Mouse (Mus musculus): ENCODE measurements around the gene Zfp607b. TPM values are rescaled to one million over a fixed set of nuclear protein-coding genes. Genes with fewer than 3 reads are reported as not detected.

The Zfp607b gene
- polyA plus RNA-seq, 1 experiment from 2014 or later, result 6.3 TPM

DNA sequence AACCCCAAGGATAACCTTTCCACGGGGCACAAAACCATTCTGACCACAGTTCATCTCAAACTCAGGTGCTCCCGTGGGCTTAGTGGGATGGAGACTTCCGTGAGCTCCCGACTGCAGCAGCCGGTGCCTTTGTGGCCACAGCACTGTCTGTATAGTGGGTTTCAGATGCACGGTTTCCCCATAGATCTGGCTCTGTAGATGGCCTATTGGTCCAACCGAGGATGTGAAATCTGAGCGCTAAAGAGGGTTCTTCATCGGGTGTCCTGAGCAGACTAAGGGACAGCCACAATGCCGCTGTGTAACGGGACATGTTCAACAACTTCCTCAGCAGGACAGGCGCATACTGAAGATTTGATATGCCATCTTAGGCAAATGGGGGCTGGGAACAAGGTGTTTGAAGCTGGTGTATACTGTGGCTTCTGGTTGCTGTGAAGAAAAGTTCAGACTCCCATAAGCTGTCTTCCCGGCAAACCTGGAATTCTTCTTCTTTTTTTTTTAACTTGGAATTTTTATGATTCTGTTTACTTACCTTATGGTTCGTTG, 823 bp upstream of the Zfp607b start:
- peaks cover 23% of the 10 kb centered on the region for H3K4me1 ChIP-seq
- DNase-seq (ENCODE audit: low spot score), result no peak
- H3K27ac ChIP-seq (replicated peaks), result peak overlapping the region; percentile 86
- H3K9me3 ChIP-seq (replicated peaks), result no peaks in the 10 kb centered on the region
- WGBS, result 50% methylated on average over 14 of the region's 14 CpGs
- H3K27me3 ChIP-seq (ENCODE audit: low read depth, poor library complexity, severe bottlenecking), result no peaks in the 10 kb centered on the region
- H3K36me3 ChIP-seq, result no peaks in the 10 kb centered on the region
- H3K4me3 ChIP-seq, result peak overlapping the region; percentile 57

DNA sequence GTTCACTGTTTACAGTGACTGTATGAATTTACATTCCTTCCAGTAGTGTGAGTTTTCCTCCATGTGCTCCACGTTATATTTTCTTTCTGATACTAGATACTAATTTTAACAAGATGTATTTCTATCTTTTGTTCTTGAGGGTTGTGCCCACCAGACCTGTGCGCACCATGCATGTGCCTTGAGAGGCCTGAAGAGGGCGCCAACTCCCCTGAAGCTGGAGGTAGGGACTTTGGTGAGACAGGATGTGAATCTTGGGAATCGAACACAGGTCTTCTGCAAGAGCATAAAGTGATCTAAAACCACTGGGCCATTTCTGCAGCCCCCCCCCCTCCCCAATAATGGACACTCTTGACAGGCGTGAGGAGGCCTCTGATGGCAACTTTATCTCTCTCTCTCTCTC, 1.9 kb downstream of the Zfp607b start:
- Histone ChIP-seq H3K36me3 (peaks cover 16% of the 10 kb centered on the region), H3K4me1 (peaks cover 19% of the 10 kb centered on the region), H3K9me3 (replicated peaks) (no peaks in the 10 kb centered on the region), H3K27ac (replicated peaks) (no peak overlapping the region), H3K27me3 (ENCODE audit: low read depth, poor library complexity, severe bottlenecking) (no peaks in the 10 kb centered on the region), H3K4me3 (no peak overlapping the region)
- peak; percentile 50 for DNase-seq (ENCODE audit: low spot score)
- WGBS, result 35% methylated on average over 5 of the region's 5 CpGs

DNA sequence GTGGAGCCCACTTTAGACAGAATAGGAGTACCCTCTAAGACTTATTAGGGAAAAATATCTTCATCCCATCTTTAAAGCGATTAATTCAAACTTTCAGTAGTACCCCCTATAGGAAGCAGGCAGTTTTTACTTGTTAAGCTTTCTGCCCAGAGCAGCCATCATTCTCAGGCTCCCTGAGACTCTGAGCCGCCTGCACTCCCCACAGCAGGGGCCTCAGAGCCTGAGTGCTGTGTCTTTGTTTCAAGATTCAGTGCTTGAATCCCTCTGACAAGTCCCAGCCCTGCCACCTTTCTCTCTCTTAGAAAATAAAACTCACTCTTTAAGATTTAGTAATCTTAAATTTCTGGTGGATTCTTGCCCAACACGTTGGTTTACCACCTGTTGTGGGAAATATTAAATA, 7.6 kb downstream of the Zfp607b start:
- WGBS, result 25% methylated on average over 3 of the region's 3 CpGs
- H3K4me1 ChIP-seq, result no peaks in the 10 kb centered on the region
- no peak overlapping the region for H3K4me3 ChIP-seq
- H3K27ac ChIP-seq (replicated peaks), result no peak overlapping the region
- H3K36me3 ChIP-seq, result peaks cover 22% of the 10 kb centered on the region
- DNase-seq (ENCODE audit: low spot score), result no peak
- H3K27me3 ChIP-seq (ENCODE audit: low read depth, poor library complexity, severe bottlenecking), result no peaks in the 10 kb centered on the region
- no peaks in the 10 kb centered on the region for H3K9me3 ChIP-seq (replicated peaks)

DNA sequence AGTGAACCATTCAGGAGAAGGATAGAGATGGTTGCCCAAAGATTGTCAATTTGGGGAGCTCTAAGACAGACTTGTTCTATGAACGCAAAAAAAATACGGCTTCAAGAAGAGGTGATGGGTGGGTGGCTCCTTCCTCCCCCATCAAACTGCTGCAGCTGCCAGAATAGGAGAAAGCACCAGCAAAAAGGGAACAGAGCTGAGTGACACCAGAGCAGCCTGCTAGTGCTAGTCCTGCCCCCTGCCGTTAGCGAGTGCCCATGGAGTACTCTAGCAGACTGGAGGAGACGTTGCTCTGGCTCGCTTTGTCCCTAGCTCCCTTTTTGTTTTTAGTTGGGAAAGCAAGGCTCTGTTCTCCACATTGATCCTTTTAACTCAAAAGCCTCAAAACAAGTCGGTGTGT, 21.3 kb downstream of the Zfp607b start:
- Histone ChIP-seq H3K36me3 (no peaks in the 10 kb centered on the region), H3K27ac (replicated peaks) (no peak overlapping the region), H3K27me3 (ENCODE audit: low read depth, poor library complexity, severe bottlenecking) (no peaks in the 10 kb centered on the region), H3K9me3 (replicated peaks) (peaks cover 36% of the 10 kb centered on the region), H3K4me1 (no peaks in the 10 kb centered on the region), H3K4me3 (no peak overlapping the region)
- no peak for DNase-seq (ENCODE audit: low spot score)
- WGBS, result 85% methylated on average over 7 of the region's 7 CpGs

DNA sequence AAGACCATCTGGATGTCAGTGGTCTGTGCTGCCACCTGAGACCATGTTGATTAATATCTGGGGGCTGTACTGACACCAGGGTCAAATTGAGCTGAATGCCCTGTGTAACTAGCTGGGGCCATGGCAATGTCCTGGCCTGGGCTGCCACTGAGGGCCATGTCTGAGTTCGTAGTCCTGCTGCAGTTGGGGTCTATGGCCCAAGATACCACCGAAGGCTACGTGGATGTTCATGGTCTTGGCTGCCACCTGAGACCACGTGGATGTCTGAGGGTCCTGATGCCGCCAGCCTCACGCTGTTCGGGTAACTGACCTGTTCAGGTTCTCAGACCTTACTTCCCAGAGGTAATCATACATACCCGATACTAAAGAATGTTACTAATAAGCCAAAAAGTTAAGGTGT, 32.8 kb downstream of the Zfp607b start:
- Histone ChIP-seq H3K4me3 (no peak overlapping the region), H3K27me3 (ENCODE audit: low read depth, poor library complexity, severe bottlenecking) (no peaks in the 10 kb centered on the region), H3K36me3 (no peaks in the 10 kb centered on the region), H3K4me1 (peaks cover 3% of the 10 kb centered on the region), H3K27ac (replicated peaks) (no peak overlapping the region), H3K9me3 (replicated peaks) (no peaks in the 10 kb centered on the region; the same call in 1 of the 2 replicates)
- no peak for DNase-seq (ENCODE audit: low spot score)
- WGBS, result 92% methylated on average over 8 of the region's 8 CpGs

DNA sequence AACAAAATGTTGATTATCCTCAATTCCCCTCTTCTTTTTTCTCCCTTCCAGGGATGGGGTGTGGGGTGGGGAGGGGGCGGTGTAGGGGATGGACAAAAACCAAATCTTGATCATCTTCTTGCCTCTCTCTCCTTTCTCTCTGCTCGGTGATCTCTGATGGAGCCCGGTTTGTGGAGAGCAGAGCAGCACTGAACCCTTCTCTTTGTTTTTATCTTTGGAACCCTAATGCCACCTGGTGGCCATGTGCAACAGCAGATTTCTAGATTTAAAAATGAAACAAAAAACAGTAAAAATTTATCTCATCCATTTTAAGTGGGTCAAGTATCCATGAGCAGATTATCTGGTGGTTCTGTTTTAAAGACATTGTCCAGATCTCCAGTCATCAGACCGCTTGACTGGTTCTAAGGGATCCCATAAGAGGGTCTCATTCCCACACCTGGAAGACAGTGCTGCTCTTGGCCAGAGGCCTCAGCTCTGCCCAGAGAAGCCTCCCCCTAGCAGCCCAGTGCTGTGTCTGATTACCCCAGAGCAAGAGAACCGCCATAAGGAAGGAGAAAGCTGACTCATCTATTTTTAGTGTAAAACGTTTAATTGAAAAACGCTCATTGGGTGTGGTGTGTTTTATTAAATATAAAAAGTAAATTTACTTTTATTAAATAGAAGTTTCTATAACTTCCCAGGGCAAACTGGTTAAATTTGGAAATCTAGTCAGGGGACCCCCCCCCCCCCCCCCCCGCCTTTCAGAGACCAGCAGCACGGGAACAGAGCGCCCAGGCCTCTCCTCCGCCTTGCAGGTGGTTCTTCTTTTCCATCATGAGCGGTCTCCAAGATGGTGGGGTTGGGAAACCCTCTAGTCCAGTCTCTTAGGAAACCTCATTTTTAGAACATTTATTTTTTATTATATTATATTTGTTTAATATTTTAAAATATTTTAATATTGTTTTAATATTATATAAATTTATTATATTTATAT, 36.7 kb downstream of the Zfp607b start:
- peaks cover 3% of the 10 kb centered on the region for H3K4me1 ChIP-seq
- H3K27ac ChIP-seq (replicated peaks), result peak overlapping the region; percentile 73
- H3K27me3 ChIP-seq (ENCODE audit: low read depth, poor library complexity, severe bottlenecking), result no peaks in the 10 kb centered on the region
- WGBS, result 44% methylated on average over 12 of the region's 12 CpGs
- H3K9me3 ChIP-seq (replicated peaks), result no peaks in the 10 kb centered on the region; the same call in 1 of the 2 replicates
- no peaks in the 10 kb centered on the region for H3K36me3 ChIP-seq
- peak; percentile 46 for DNase-seq (ENCODE audit: low spot score)
- H3K4me3 ChIP-seq, result 0 out of 2 replicates have a peak overlapping the region, but pooled peaks have one; percentile 4

DNA sequence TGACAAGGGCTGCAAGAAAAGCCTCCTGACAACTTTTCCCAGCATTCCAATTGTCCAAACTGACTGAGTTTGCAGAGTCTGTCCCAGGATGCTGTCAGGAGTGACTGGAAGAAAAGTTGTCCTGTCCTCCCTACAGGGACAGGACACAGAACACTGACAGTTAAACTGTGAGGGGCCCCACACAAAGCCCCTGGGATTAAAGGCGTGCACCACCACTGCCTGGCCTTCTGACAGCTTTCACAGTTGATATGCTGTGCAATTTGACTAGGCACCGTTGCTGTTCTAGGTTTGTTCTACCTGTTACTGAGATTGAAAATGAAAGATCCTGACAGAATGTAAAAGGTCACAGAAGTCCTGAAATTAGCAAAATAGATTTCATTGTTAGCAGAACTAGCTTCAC, 38.3 kb downstream of the Zfp607b start:
- 68% methylated on average over 2 of the region's 2 CpGs for WGBS
- Histone ChIP-seq H3K27me3 (ENCODE audit: low read depth, poor library complexity, severe bottlenecking) (no peaks in the 10 kb centered on the region), H3K9me3 (replicated peaks) (no peaks in the 10 kb centered on the region), H3K36me3 (no peaks in the 10 kb centered on the region), H3K27ac (replicated peaks) (no peak overlapping the region), H3K4me3 (no peak overlapping the region), H3K4me1 (peaks cover 11% of the 10 kb centered on the region)
- DNase-seq (ENCODE audit: low spot score), result no peak

DNA sequence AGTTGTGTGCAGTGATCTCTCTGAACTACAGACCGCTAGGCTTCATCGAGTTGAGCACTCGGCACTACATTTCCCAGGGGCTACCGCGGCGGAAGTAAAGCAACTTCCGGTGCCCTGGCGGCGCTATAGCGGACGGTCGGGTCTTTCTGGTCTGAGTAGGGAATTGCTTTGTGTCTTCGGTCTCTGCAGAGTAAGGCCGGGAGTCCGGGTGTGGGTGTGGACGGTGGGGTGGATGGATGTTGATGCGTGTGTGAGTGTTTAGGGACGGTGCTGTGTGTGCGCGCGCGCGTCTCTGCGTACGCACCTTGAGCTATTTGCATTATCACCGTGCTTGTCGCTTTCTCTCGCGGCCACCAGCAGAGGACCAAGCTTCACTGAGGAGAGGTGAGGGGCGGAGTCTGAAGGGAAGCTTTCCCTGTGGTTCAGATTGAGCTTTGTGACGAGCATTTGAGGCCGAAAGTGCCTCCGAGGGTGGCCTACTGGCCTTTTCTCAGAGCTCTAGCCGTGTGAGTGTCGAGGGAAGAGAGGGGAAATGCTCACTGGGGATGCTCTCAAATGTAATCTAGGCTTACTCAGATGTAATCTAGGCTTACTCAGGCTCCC, 42.2 kb downstream of the Zfp607b start, which contains the start of gene Zfp60:
TSS of gene Zfp60 (plus strand) at position 109 of the 603 bp plus-strand sequence.
- Histone ChIP-seq H3K4me3 (peak within 1 kb of the TSS; percentile 79), H3K27ac (replicated peaks) (peak within 1 kb of the TSS; percentile 97), H3K36me3 (peaks cover 16% of the 10 kb centered on the region), H3K27me3 (ENCODE audit: low read depth, poor library complexity, severe bottlenecking) (no peaks in the 10 kb centered on the region), H3K4me1 (peaks cover 45% of the 10 kb centered on the region), H3K9me3 (replicated peaks) (no peaks in the 10 kb centered on the region)
- DNase-seq (ENCODE audit: low spot score), result peak; percentile 90
- WGBS, result 0% methylated on average over 35 of the region's 35 CpGs

DNA sequence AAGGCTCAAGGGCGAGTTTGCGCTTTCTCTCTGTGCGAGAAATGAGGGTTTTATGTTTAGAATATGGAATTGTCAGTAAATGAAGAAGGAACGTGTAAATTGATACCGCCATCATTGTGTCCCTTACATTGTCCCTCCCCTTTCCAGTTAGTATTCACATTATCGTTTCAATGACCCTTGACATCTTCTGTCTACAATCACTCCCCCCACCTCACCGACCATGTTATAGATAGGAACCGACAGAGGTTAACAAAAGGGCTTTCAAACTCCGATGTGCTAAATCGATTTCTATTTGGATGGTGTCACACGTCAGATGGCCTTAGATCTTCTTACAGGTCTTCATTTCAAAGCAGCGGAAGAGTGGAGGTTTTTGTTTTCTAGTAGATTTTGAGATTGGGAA, 42.8 kb downstream of the Zfp607b start:
- peaks cover 16% of the 10 kb centered on the region for H3K36me3 ChIP-seq
- DNase-seq (ENCODE audit: low spot score), result peak; percentile 31
- peak overlapping the region; percentile 97 for H3K27ac ChIP-seq (replicated peaks)
- peak overlapping the region; percentile 79 for H3K4me3 ChIP-seq
- no peaks in the 10 kb centered on the region for H3K27me3 ChIP-seq (ENCODE audit: low read depth, poor library complexity, severe bottlenecking)
- WGBS, result 8% methylated on average over 12 of the region's 12 CpGs
- H3K9me3 ChIP-seq (replicated peaks), result no peaks in the 10 kb centered on the region
- H3K4me1 ChIP-seq, result peaks cover 45% of the 10 kb centered on the region

DNA sequence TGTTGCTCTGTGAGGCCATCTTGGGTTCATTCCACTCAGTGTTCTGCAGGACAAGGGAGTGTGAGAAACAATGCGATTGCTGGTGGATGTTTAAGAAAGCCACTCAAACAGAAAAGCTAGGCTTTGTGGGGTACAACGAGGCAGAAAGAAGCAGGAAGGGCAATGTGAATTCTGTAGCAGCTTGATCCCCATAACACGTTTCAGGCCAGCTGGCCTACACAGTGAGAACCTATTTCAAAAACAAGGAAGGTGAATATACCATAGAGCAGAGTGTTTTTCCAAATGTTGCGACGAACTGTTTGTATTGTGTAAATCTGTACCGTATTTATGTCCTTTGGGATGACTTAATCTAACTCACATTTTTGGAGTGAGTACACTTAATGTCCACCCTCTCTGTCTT, 43.4 kb downstream of the Zfp607b start:
- DNase-seq (ENCODE audit: low spot score), result no peak
- H3K4me3 ChIP-seq, result peak overlapping the region; percentile 79
- WGBS, result 71% methylated on average over 6 of the region's 6 CpGs
- H3K9me3 ChIP-seq (replicated peaks), result no peaks in the 10 kb centered on the region
- peak overlapping the region; percentile 97 for H3K27ac ChIP-seq (replicated peaks)
- no peaks in the 10 kb centered on the region for H3K27me3 ChIP-seq (ENCODE audit: low read depth, poor library complexity, severe bottlenecking)
- peaks cover 45% of the 10 kb centered on the region for H3K4me1 ChIP-seq
- peaks cover 21% of the 10 kb centered on the region for H3K36me3 ChIP-seq

DNA sequence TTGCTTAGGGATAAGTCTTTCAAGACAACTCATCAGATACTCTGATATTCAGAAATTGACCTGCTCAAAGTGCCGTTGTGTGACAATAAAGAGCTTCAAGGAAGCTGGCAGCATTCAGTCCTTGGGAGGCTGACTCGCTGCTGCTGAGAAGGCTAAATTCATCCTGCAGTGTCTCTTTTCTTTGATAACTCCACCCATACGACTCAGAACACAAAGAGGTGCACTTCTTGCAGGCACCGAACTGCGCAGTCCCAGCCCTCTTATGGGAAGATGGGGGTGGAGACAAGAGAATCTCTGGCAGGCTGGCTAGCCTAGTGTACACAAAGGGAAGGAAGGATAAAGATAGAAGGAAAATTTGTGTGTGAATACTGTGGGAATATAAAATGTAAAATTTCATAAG, 46.3 kb downstream of the Zfp607b start:
- Histone ChIP-seq H3K4me1 (peaks cover 45% of the 10 kb centered on the region), H3K27me3 (ENCODE audit: low read depth, poor library complexity, severe bottlenecking) (no peaks in the 10 kb centered on the region), H3K36me3 (peaks cover 48% of the 10 kb centered on the region), H3K4me3 (peak overlapping the region; percentile 30), H3K9me3 (replicated peaks) (no peaks in the 10 kb centered on the region), H3K27ac (replicated peaks) (peak overlapping the region; percentile 63)
- whole genome bisulfite sequencing, result 27% methylated on average over 5 of the region's 5 CpGs
- peak; percentile 28 for DNase-seq (ENCODE audit: low spot score)
